Mouse (Mus musculus) testis, postnatal 10 days (tissue): Measurements from ENCODE around the gene Sppl2c.

Experiments
- DNase-seq: peaks from one replicate; pipeline ENCODE4 v3.0.0; 2021; ENCODE audit warnings: low spot score

Sppl2c gene

GRCm38 (mm10) chr11:104186135-104186836 is at the start of gene Sppl2c:
Gene Sppl2c (plus strand): TSS chr11:104186327.
- DNase-seq, result no peak

GRCm38 (mm10) chr11:104138976-104139375 is 47.2 kb upstream of the Sppl2c start:
- no peak for DNase-seq

- DNase-seq, result no peak
Observed at GRCm38 (mm10) chr11:104144930-104145329, 41.2 kb upstream of the Sppl2c start.

- DNase-seq, result no peak
Observed at GRCm38 (mm10) chr11:104148787-104149186, 37.3 kb upstream of the Sppl2c start.

GRCm38 (mm10) chr11:104150911-104151310 is 35.2 kb upstream of the Sppl2c start:
- no peak for DNase-seq

GRCm38 (mm10) chr11:104154332-104154731 is 31.8 kb upstream of the Sppl2c start:
- DNase-seq, result no peak

- DNase-seq, result no peak
Observed at GRCm38 (mm10) chr11:104154820-104155635, 31.1 kb upstream of the Sppl2c start.

GRCm38 (mm10) chr11:104155899-104156298 is 30.2 kb upstream of the Sppl2c start:
- no peak for DNase-seq

- DNase-seq, result no peak
Observed at GRCm38 (mm10) chr11:104156391-104156790, 29.7 kb upstream of the Sppl2c start.

GRCm38 (mm10) chr11:104157603-104158259 is 28.4 kb upstream of the Sppl2c start:
- DNase-seq, result peak; percentile 72

GRCm38 (mm10) chr11:104158260-104158907 is 27.7 kb upstream of the Sppl2c start:
- DNase-seq, result no peak

GRCm38 (mm10) chr11:104159769-104160272 is 26.3 kb upstream of the Sppl2c start:
- no peak for DNase-seq

- no peak for DNase-seq
Observed at GRCm38 (mm10) chr11:104161153-104161552, 25.0 kb upstream of the Sppl2c start.

GRCm38 (mm10) chr11:104164257-104164656 is 21.9 kb upstream of the Sppl2c start:
- DNase-seq, result no peak

GRCm38 (mm10) chr11:104171281-104171781 is 14.8 kb upstream of the Sppl2c start:
- DNase-seq, result peak; percentile 78

- no peak for DNase-seq
Observed at GRCm38 (mm10) chr11:104178893-104179292, 7.2 kb upstream of the Sppl2c start.

GRCm38 (mm10) chr11:104179804-104180203 is 6.3 kb upstream of the Sppl2c start:
- no peak for DNase-seq

- DNase-seq, result no peak
Observed at GRCm38 (mm10) chr11:104182141-104182540, 4.0 kb upstream of the Sppl2c start.

- DNase-seq, result no peak
Observed at GRCm38 (mm10) chr11:104186837-104187150, 667 bp downstream of the Sppl2c start.

GRCm38 (mm10) chr11:104187766-104188165 is 1.6 kb downstream of the Sppl2c start:
- DNase-seq, result no peak

GRCm38 (mm10) chr11:104190008-104190407 is 3.9 kb downstream of the Sppl2c start:
- DNase-seq, result no peak

- DNase-seq, result no peak
Observed at GRCm38 (mm10) chr11:104195382-104195781, 9.3 kb downstream of the Sppl2c start.
